Comparison of ENCODE assay signal across 17 mouse cellular contexts in genomic region chr2:27006255-27006654, GRCm38 (mm10). TPM values are rescaled to one million over a fixed set of nuclear protein-coding genes. Genes with fewer than 3 reads are reported as not detected.
A peak's percentile ranks its signal among the peaks of the same experiment; 100 is the strongest.
DNase-seq lines count a peak whose midpoint lies in the region.
"Had no signal": no experiment of that assay in that cellular context is flagged by ENCODE, and none has a peak within 500 bp of the region (broad histone marks: within the 10 kb centered on the region; RNA-seq: fewer than 3 reads in every experiment).

No protein-coding gene starts in this region.

- peak; percentile 40 for DNase-seq in layer of hippocampus, adult 11-12 months (ENCODE audit: low spot score)
- DNase-seq in layer of hippocampus, postnatal 14 days (ENCODE audit: low spot score in 2 of 2) = no peak
- peak; percentile 35 to 58 for DNase-seq in left cerebral cortex, postnatal 14 days (ENCODE audit: low spot score in 2 of 2)
- no peak for DNase-seq in left cerebral cortex, adult 11 months (ENCODE audit: low spot score)
- DNase-seq in brain, adult 2 months (ENCODE audit: low read depth, low spot score) = peak; percentile 84
- peak; percentile 79 for DNase-seq in telencephalon, adult 2 months (ENCODE audit: low read depth, low spot score)
- no peak for DNase-seq in kidney, postnatal 4 days
- DNase-seq: adrenal gland, adult 2 months; adrenal gland, postnatal 25 days; cerebellum, adult 11 months; cerebellum, adult 8-10 months; cerebellum, postnatal 14 days; embryo, embryonic 11 days; gastrocnemius, postnatal 10 days; heart, adult 2 months had no signal

- intact Hi-C loops in left cerebral cortex, postnatal 14 days (cut with DNase I) = no loop called here

RNA-seq across cellular contexts. Expression of gene Cacfd1, which starts 3.5 kb away (rescaled TPM):
- 10 to 100 TPM; 50.6 to 52.1 TPM for total RNA-seq in layer of hippocampus, postnatal 14 days (2021)
- total RNA-seq in left cerebral cortex, postnatal 14 days (2021) = 10 to 100 TPM; 50.4 to 51.0 TPM

RNA-seq across cellular contexts. Expression of gene Slc2a6, which starts 21.5 kb away (rescaled TPM):
- total RNA-seq in layer of hippocampus, postnatal 14 days (2021) = 10 to 100 TPM; 46.3 to 46.7 TPM
- total RNA-seq in left cerebral cortex, postnatal 14 days (2021) = 10 to 100 TPM; 44.8 to 49.1 TPM

RNA-seq across cellular contexts. Expression of gene Adamts13, which starts 33.0 kb away (rescaled TPM):
- 1 to 10 TPM; 1.4 to 1.7 TPM for total RNA-seq in layer of hippocampus, postnatal 14 days (2021)
- total RNA-seq in left cerebral cortex, postnatal 14 days (2021) = 1 to 10 TPM; 2.0 to 2.7 TPM
- total RNA-seq: adrenal gland, adult 2 months; adrenal gland, postnatal 25 days; common myeloid progenitor, adult 5-6 weeks; gastrocnemius, postnatal 10 days; heart, adult 2 months; heart, postnatal 25 days had no signal

RNA-seq across cellular contexts. Expression of gene Rexo4, which starts 42.1 kb away (rescaled TPM):
- 10 to 100 TPM; 53.5 to 55.7 TPM for total RNA-seq in layer of hippocampus, postnatal 14 days (2021)
- total RNA-seq in left cerebral cortex, postnatal 14 days (2021) = 10 to 100 TPM; 49.8 to 58.4 TPM

Comparison
In these comparisons a context has a peak if more than half of its experiments do, and no peak if none do; other contexts are left out.
1. DNase-seq: peak in layer of hippocampus, adult 11-12 months (single experiment), left cerebral cortex, postnatal 14 days (2 of 2), brain, adult 2 months (single experiment) and telencephalon, adult 2 months (single experiment); none in layer of hippocampus, postnatal 14 days (0 of 2), left cerebral cortex, adult 11 months (single experiment) and kidney, postnatal 4 days (0 of 2).